Mouse (Mus musculus) liver, postnatal 0 days (tissue): ENCODE data around the gene Kif14.

Experiments
- CTCF ChIP-seq: sonication (generic); IDR thresholded peaks from 2 replicates; pipeline ENCODE4 v1.5.1; 2016; ENCODE audit warnings: antibody characterized with exemption, low read depth
- EP300 ChIP-seq: IDR thresholded peaks from 2 replicates; pipeline ENCODE4 v1.6.1; 2016; ENCODE audit warnings: antibody characterized with exemption, low read depth, mild to moderate bottlenecking

DNA sequence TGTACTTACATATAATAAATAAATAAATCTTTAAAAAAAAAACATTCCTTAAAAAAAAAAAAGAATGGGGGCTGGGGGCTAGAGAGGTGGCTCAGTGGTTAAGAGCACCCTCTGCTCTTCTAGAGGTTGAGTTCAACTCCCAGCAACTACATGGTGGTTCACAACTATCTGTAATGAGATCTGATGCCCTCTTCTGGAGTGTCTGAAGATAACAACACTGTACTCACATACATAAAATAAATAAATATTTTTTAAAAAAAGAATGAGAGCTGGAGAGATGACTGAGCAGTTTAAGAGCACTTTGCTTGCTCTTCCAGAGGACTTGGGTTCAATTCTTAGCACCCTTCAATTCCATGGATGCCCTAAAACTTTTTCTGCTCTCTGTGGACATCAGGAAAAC lies 975 bp upstream of the Kif14 start:
- no peak for TF ChIP-seq CTCF
- no peak for TF ChIP-seq EP300
